Mouse (Mus musculus): ENCODE results near the gene Arhgap27. TPM values are rescaled to one million over a fixed set of nuclear protein-coding genes. Genes with fewer than 3 reads are reported as not detected.

The Arhgap27 gene
- total and polyA plus RNA-seq, 3 experiments, result 6.3 to 15.0 TPM; not detected in 1

DNA sequence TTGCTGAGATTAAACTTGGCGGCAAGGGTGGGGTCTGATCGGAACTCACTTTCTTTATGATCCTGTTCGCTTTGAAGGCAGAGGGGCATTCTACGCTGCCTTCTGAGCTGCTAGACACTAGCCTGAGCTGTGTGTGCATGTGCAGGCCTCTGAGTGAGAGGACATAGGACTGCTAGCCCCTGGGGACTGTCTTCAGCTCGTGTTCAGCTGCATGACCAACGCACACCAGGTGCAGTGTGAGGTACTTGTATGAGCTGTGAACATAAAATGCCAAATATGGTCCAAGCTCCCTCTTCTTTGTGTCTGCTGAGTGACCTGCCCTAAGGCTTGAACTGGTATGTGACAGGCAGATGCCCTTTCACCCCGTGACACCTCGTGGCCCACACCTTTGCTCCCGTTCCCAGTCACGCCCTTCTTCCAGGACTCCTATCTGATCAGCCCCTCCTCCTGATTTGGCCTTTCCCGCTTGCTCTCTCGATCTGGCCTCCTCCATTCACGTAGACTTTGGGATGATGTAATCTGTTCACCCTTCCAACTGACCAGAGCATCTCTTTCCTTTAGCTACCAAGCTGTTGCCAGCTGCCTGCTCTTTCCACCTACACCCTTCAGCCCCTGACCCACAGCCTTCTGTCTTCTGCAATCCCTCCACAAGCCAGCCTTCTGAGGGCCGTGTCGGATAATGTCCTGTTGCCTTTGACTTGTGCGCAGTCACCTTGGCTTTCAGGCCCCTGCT lies 6.4 kb downstream of the Arhgap27 start (continued):
- TF ChIP-seq POLR2AphosphoS2 (IDR thresholded peaks at IDR 0.05; ENCODE audit: low read length) (no peak), TCF12 (IDR thresholded peaks at IDR 0.05; ENCODE audit: low read depth, low read length) (no peak), MYC (IDR thresholded peaks at IDR 0.05; ENCODE audit: low read depth, low read length) (no peak)

DNA sequence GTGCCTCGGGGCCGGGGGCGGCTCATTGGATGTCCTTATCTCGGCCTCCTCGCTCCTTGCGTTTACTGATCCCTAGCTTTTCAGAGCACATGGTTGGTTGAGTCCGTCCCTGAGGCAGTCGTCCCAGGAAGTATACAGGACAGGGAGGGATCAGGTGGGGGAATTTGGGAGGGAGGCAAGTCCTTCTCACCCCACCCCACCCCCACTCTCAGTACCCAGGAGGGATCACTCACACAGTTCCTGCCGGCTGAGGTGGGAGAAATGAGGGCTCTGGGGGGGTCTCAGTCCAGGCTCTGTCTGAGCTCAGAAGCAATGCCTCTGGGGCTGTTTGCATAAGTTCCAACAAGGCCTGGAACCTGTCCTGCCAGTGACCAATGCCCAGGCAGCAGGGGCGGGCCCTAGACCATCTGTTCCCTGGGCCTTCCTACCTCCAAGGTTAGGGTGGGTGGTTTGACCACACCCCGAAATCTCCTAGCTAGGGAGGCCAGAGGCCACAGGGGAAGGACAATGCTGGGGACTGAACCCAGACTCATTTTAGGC lies 7.4 kb downstream of the Arhgap27 start:
- H3K79me2 ChIP-seq (ENCODE audit: control insufficient read depth, insufficient read depth, low read length, poor library complexity), result peaks cover 5% of the 10 kb centered on the region; the same call in 1 of the 2 replicates
- H3K4me3 ChIP-seq (ENCODE audit: control insufficient read depth in 1 of 2, insufficient read depth in 1 of 2, low read depth in 2 of 2, low read length in 2 of 2), result no peak overlapping the region
- no peaks in the 10 kb centered on the region for H3K27me3 ChIP-seq (ENCODE audit: control insufficient read depth in 1 of 2, insufficient read depth in 2 of 2, low read length in 2 of 2)
- no peaks in the 10 kb centered on the region for H3K9me3 ChIP-seq (replicated peaks; ENCODE audit: insufficient read depth, low read length)
- H3K4me1 ChIP-seq (ENCODE audit: control insufficient read depth in 1 of 2, insufficient read depth in 2 of 2, low read length in 2 of 2), result no peaks in the 10 kb centered on the region
- TF ChIP-seq HCFC1 (IDR thresholded peaks at IDR 0.05; ENCODE audit: low read depth, low read length), result no peak
- TF ChIP-seq CHD2 (IDR thresholded peaks at IDR 0.05; ENCODE audit: low read length), result no peak
- TF ChIP-seq USF1 (IDR thresholded peaks at IDR 0.05; ENCODE audit: low read depth, low read length), result no peak
- TF ChIP-seq TAL1 (IDR thresholded peaks at IDR 0.05; ENCODE audit: low read length), result no peak
- no peak for TF ChIP-seq GATA1 (IDR thresholded peaks at IDR 0.05; ENCODE audit: low read depth, low read length)
- TF ChIP-seq ZKSCAN1 (IDR thresholded peaks at IDR 0.05; ENCODE audit: low read depth, low read length), result no peak
- TF ChIP-seq MAX (IDR thresholded peaks at IDR 0.05; ENCODE audit: low read length), result no peak
- no peak for TF ChIP-seq USF2 (IDR thresholded peaks at IDR 0.05; ENCODE audit: borderline replicate concordance in 1 of 2, insufficient read depth in 1 of 2, low read depth in 1 of 2, low read length in 2 of 2)
- TF ChIP-seq MAFK (IDR thresholded peaks at IDR 0.05; ENCODE audit: borderline replicate concordance, low read depth, low read length), result no peak
- TF ChIP-seq ZC3H11A (IDR thresholded peaks at IDR 0.05; ENCODE audit: low read depth, low read length), result no peak
- no peaks in the 10 kb centered on the region for H3K36me3 ChIP-seq (ENCODE audit: control insufficient read depth in 1 of 2, insufficient read depth in 2 of 2, low read length in 2 of 2)
- H3K9ac ChIP-seq (ENCODE audit: control insufficient read depth, low read depth, low read length, poor library complexity, severe bottlenecking), result no peak overlapping the region
- H3K27ac ChIP-seq (ENCODE audit: control insufficient read depth, low read depth, low read length), result no peak overlapping the region
- DNase-seq (ENCODE audit: low read depth, low spot score), result no peak

DNA sequence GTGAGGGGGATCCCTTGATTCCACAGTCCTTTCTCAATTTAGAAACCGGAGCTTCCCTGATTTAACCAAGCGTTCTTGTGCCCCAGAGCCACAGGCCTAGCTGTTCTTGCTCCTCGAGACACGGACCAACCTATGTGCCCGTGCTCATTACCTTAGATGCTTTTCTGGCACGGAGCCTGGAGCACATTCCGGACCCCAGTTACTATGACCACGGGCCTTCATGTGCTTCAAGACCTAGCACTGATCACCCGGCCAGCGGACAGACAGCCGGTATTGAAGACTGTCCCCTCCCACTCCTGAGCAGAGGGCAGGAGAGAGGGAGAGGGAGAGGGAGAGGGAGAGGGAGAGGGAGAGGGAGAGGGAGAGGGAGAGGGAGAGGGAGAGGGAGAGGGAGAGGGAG lies 8.2 kb downstream of the Arhgap27 start:
- H3K4me3 ChIP-seq (ENCODE audit: control insufficient read depth in 1 of 2, insufficient read depth in 1 of 2, low read depth in 2 of 2, low read length in 2 of 2), result no peak overlapping the region
- H3K9ac ChIP-seq (ENCODE audit: control insufficient read depth, low read depth, low read length, poor library complexity, severe bottlenecking), result no peak overlapping the region
- H3K79me2 ChIP-seq (ENCODE audit: control insufficient read depth, insufficient read depth, low read length, poor library complexity), result peaks cover 1% of the 10 kb centered on the region; the same call in 1 of the 2 replicates
- DNase-seq (ENCODE audit: low read depth, low spot score), result no peak
- TF ChIP-seq E2F4 (IDR thresholded peaks at IDR 0.05; ENCODE audit: borderline replicate concordance, low read depth, low read length) (no peak), GATA1 (IDR thresholded peaks at IDR 0.05; ENCODE audit: low read depth, low read length) (no peak), NELFE (IDR thresholded peaks at IDR 0.05; ENCODE audit: low read depth, low read length) (no peak), POLR2AphosphoS2 (IDR thresholded peaks at IDR 0.05; ENCODE audit: low read length) (no peak), MAX (IDR thresholded peaks at IDR 0.05; ENCODE audit: low read length) (no peak), EP300 (IDR thresholded peaks at IDR 0.05; ENCODE audit: low read depth in 1 of 2, low read length in 2 of 2) (no peak), ETS1 (IDR thresholded peaks at IDR 0.05; ENCODE audit: low read depth, low read length) (no peak)
- no peaks in the 10 kb centered on the region for H3K9me3 ChIP-seq (replicated peaks; ENCODE audit: insufficient read depth, low read length)
- H3K36me3 ChIP-seq (ENCODE audit: control insufficient read depth in 1 of 2, insufficient read depth in 2 of 2, low read length in 2 of 2), result no peaks in the 10 kb centered on the region
- no peak overlapping the region for H3K27ac ChIP-seq (ENCODE audit: control insufficient read depth, low read depth, low read length)
- no peaks in the 10 kb centered on the region for H3K4me1 ChIP-seq (ENCODE audit: control insufficient read depth in 1 of 2, insufficient read depth in 2 of 2, low read length in 2 of 2)
- H3K27me3 ChIP-seq (ENCODE audit: control insufficient read depth in 1 of 2, insufficient read depth in 2 of 2, low read length in 2 of 2), result no peaks in the 10 kb centered on the region

All from MEL (cell line).